17 mouse cellular contexts compared by ENCODE assay signal in the genomic region with DNA sequence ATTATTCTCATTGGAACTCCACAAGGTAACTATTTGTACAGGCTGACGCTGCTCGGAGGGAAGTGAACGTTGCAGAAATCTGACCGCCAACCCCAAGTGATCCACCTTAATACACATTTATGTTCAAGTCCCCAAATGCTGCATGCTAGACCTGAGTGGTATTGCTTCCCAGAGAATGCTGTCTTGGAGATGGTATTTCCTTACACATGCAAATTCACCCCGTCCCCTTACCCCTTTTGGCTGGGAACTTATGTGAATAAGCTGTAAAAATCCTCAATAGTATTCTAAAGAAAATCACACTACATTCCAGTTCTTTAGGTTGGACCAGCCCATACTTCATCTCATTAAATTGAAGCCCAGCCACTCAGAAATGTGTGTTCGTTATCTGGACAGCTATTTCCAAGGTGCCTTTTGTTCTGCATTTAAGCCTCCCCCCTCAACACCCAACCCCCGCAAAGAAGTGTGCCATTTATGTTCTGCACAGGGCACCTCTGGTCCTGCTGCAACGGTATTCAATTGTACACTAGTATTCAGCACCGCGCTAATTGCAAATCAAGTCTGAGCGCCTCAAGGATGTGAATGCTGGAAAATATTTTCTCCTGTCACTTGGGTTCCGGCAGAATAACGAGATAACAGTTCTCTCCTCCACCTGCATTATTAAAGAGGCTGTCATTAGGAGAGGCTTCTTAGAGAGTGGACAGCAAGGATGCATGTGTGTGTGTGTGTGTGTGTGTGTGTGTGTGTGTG.
A peak's percentile ranks its signal among the peaks of the same experiment; 100 is the strongest.
DNase-seq lines count a peak whose midpoint lies in the region; ATAC-seq lines count a peak whose summit lies in the region.
"Had no signal": no experiment of that assay in that cellular context is flagged by ENCODE, and none has a peak within 500 bp of the region (broad histone marks: within the 10 kb centered on the region; RNA-seq: fewer than 3 reads in every experiment).

No protein-coding gene starts in this region.

- H3K27ac ChIP-seq in midbrain, embryonic 12.5 days (replicated peaks): no peak overlapping the region
- H3K27ac ChIP-seq in midbrain, embryonic 10.5 days (replicated peaks): no peak overlapping the region
- H3K27ac ChIP-seq in forebrain, embryonic 14.5 days (ENCODE audit: low read depth, low read length): peak overlapping the region; percentile 21
- no peak overlapping the region for H3K27ac ChIP-seq in midbrain, embryonic 15.5 days
- H3K27ac ChIP-seq in limb, embryonic 10.5 days: no peak overlapping the region
- H3K27ac ChIP-seq: heart, embryonic 13.5 days; kidney, embryonic 15.5 days; limb, embryonic 13.5 days; liver, embryonic 13.5 days had no signal

- no peaks in the 10 kb centered on the region for H3K9me3 ChIP-seq in midbrain, embryonic 12.5 days
- no peaks in the 10 kb centered on the region for H3K9me3 ChIP-seq in midbrain, embryonic 10.5 days (replicated peaks)
- no peaks in the 10 kb centered on the region for H3K9me3 ChIP-seq in forebrain, embryonic 14.5 days (replicated peaks; ENCODE audit: control insufficient read depth, low read length)
- no peaks in the 10 kb centered on the region for H3K9me3 ChIP-seq in midbrain, embryonic 15.5 days
- H3K9me3 ChIP-seq in limb, embryonic 10.5 days (replicated peaks): no peaks in the 10 kb centered on the region
- H3K9me3 ChIP-seq: heart, embryonic 13.5 days; kidney, embryonic 15.5 days; limb, embryonic 13.5 days; liver, embryonic 13.5 days had no signal

- no peak overlapping the region for H3K4me3 ChIP-seq in midbrain, embryonic 12.5 days
- no peak overlapping the region for H3K4me3 ChIP-seq in midbrain, embryonic 10.5 days
- no peak overlapping the region for H3K4me3 ChIP-seq in forebrain, embryonic 14.5 days (ENCODE audit: low read depth, low read length)
- no peak overlapping the region for H3K4me3 ChIP-seq in midbrain, embryonic 15.5 days
- no peak overlapping the region for H3K4me3 ChIP-seq in limb, embryonic 10.5 days
- H3K4me3 ChIP-seq: heart, embryonic 13.5 days; kidney, embryonic 15.5 days; limb, embryonic 13.5 days; liver, embryonic 13.5 days had no signal

- peaks cover 4% of the 10 kb centered on the region for H3K4me1 ChIP-seq in midbrain, embryonic 12.5 days
- H3K4me1 ChIP-seq in midbrain, embryonic 10.5 days: peaks cover 7% of the 10 kb centered on the region; the same call in 1 of the 2 replicates
- peaks cover 8% of the 10 kb centered on the region; the same call in 1 of the 2 replicates for H3K4me1 ChIP-seq in forebrain, embryonic 14.5 days (ENCODE audit: control insufficient read depth, insufficient read depth, low read length)
- no peaks in the 10 kb centered on the region for H3K4me1 ChIP-seq in midbrain, embryonic 15.5 days
- H3K4me1 ChIP-seq in limb, embryonic 10.5 days: peaks cover 11% of the 10 kb centered on the region
- H3K4me1 ChIP-seq: kidney, embryonic 15.5 days; liver, embryonic 13.5 days had no signal

- no peak overlapping the region for H3K4me2 ChIP-seq in midbrain, embryonic 12.5 days (replicated peaks)
- 0 out of 2 replicates have a peak overlapping the region, but pooled peaks have one; percentile 7 for H3K4me2 ChIP-seq in forebrain, embryonic 14.5 days (ENCODE audit: low read length)
- H3K4me2 ChIP-seq in midbrain, embryonic 15.5 days: no peak overlapping the region
- H3K4me2 ChIP-seq: heart, embryonic 13.5 days; kidney, embryonic 15.5 days; limb, embryonic 13.5 days; liver, embryonic 13.5 days; lung, embryonic 14.5 days had no signal

- no peaks in the 10 kb centered on the region for H3K27me3 ChIP-seq in midbrain, embryonic 12.5 days
- no peaks in the 10 kb centered on the region for H3K27me3 ChIP-seq in midbrain, embryonic 10.5 days (ENCODE audit: low read depth, poor library complexity, severe bottlenecking)
- H3K27me3 ChIP-seq in forebrain, embryonic 14.5 days (replicated peaks; ENCODE audit: control insufficient read depth, insufficient read depth, low read length): no peaks in the 10 kb centered on the region
- no peaks in the 10 kb centered on the region for H3K27me3 ChIP-seq in midbrain, embryonic 15.5 days (replicated peaks)
- H3K27me3 ChIP-seq in limb, embryonic 10.5 days (ENCODE audit: low read depth, poor library complexity, severe bottlenecking): no peaks in the 10 kb centered on the region
- H3K27me3 ChIP-seq: heart, embryonic 13.5 days; kidney, embryonic 15.5 days; limb, embryonic 13.5 days; liver, embryonic 13.5 days had no signal

- 68% methylated on average over 13 of the region's 13 CpGs for WGBS in midbrain, embryonic 12.5 days
- WGBS in midbrain, embryonic 10.5 days: 84% methylated on average over 13 of the region's 13 CpGs
- WGBS in forebrain, embryonic 14.5 days: 4% methylated on average over 13 of the region's 13 CpGs
- WGBS in midbrain, embryonic 15.5 days: 43% methylated on average over 13 of the region's 13 CpGs
- 81% methylated on average over 13 of the region's 13 CpGs for WGBS in limb, embryonic 10.5 days

- H3K9ac ChIP-seq in midbrain, embryonic 12.5 days (replicated peaks): no peak overlapping the region
- 0 out of 2 replicates have a peak overlapping the region, but pooled peaks have one; percentile 3 for H3K9ac ChIP-seq in forebrain, embryonic 14.5 days (ENCODE audit: low read length)
- no peak overlapping the region for H3K9ac ChIP-seq in midbrain, embryonic 15.5 days
- H3K9ac ChIP-seq: heart, embryonic 13.5 days; kidney, embryonic 15.5 days; limb, embryonic 13.5 days; liver, embryonic 13.5 days; lung, embryonic 14.5 days had no signal

- peak; percentile 78 for ATAC-seq in midbrain, embryonic 12.5 days (ENCODE audit: low FRiP score, low read depth)
- peak; percentile 92 for ATAC-seq in forebrain, embryonic 14.5 days
- 0 out of 2 replicates have a peak, but pooled peaks have one; percentile 72 for ATAC-seq in midbrain, embryonic 15.5 days (replicated peaks)
- ATAC-seq: intestine, postnatal 0 days had no signal

- DNase-seq in midbrain, embryonic 10.5 days (ENCODE audit: low spot score): no peak
- peak; percentile 76 for DNase-seq in forebrain, embryonic 14.5 days (ENCODE audit: low spot score)
- DNase-seq in retina, postnatal 1 day: peak; percentile 62
- DNase-seq in limb, embryonic 10.5 days (ENCODE audit: low spot score): no peak
- no peak for DNase-seq in urinary bladder, postnatal 36 days (ENCODE audit: low spot score in 2 of 2)
- DNase-seq: cerebellum, adult 8-10 months; heart, adult 18-20 months; liver, embryonic 13.5 days; lung, embryonic 14.5 days; lung, postnatal 36 days; right cerebral cortex, postnatal 25 days had no signal

- H3K36me3 ChIP-seq in midbrain, embryonic 12.5 days: no peaks in the 10 kb centered on the region
- H3K36me3 ChIP-seq in midbrain, embryonic 10.5 days: no peaks in the 10 kb centered on the region
- H3K36me3 ChIP-seq in forebrain, embryonic 14.5 days (ENCODE audit: control insufficient read depth, insufficient read depth, low read length): no peaks in the 10 kb centered on the region
- no peaks in the 10 kb centered on the region for H3K36me3 ChIP-seq in midbrain, embryonic 15.5 days (replicated peaks)
- no peaks in the 10 kb centered on the region for H3K36me3 ChIP-seq in limb, embryonic 10.5 days
- H3K36me3 ChIP-seq: heart, embryonic 13.5 days; kidney, embryonic 15.5 days; limb, embryonic 13.5 days; liver, embryonic 13.5 days had no signal

Comparison
In these comparisons a context has a peak if more than half of its experiments do, and no peak if none do; other contexts are left out.
1. DNase-seq: peak in forebrain, embryonic 14.5 days (single experiment) and retina, postnatal 1 day (single experiment); none in midbrain, embryonic 10.5 days (single experiment), limb, embryonic 10.5 days (single experiment) and urinary bladder, postnatal 36 days (0 of 2).
2. Peak in every context shown above with its lines, with median percentiles within 50 percentile points of each other: ATAC-seq.